Mouse (Mus musculus): ENCODE data around the gene Clca3b.
"Not testable (repeated sequence)": the region's sequence is repeated elsewhere in the genome, so short reads cannot be mapped to it uniquely, and the experiment has no call there.

GRCm38 (mm10) chr3:144813336-144813735 is 35.8 kb downstream of the Clca3b start:
- not testable (repeated sequence) for TF ChIP-seq GATA1, TAL1 (IDR thresholded peaks at IDR 0.05; ENCODE audit: low read length)

All from erythroblast, embryonic 14.5 days (primary cell).